Mouse (Mus musculus): ENCODE measurements at regions not wholly inside any gene's neighbourhood (a gene's known extent, or its start where the extent isn't known, plus 50 kb on each side); places are given as distances from the start of the nearest gene placed in this dataset.
A peak's percentile ranks its signal among the peaks of the same experiment; 100 is the strongest.

- DNase-seq (ENCODE audit: low read depth) = no peak
- TF ChIP-seq POLR2A (IDR thresholded peaks at IDR 0.05; ENCODE audit: borderline replicate concordance, extremely low read depth, insufficient read depth, insufficient read length, poor library complexity, severe bottlenecking) = no peak
- TF ChIP-seq CTCF (IDR thresholded peaks at IDR 0.05; ENCODE audit: borderline replicate concordance, extremely low read depth, insufficient read depth, insufficient read length) = no peak
Observed at GRCm38 (mm10) chr11:43952151-43952550, 51.1 kb upstream of the Adra1b start.

DNA sequence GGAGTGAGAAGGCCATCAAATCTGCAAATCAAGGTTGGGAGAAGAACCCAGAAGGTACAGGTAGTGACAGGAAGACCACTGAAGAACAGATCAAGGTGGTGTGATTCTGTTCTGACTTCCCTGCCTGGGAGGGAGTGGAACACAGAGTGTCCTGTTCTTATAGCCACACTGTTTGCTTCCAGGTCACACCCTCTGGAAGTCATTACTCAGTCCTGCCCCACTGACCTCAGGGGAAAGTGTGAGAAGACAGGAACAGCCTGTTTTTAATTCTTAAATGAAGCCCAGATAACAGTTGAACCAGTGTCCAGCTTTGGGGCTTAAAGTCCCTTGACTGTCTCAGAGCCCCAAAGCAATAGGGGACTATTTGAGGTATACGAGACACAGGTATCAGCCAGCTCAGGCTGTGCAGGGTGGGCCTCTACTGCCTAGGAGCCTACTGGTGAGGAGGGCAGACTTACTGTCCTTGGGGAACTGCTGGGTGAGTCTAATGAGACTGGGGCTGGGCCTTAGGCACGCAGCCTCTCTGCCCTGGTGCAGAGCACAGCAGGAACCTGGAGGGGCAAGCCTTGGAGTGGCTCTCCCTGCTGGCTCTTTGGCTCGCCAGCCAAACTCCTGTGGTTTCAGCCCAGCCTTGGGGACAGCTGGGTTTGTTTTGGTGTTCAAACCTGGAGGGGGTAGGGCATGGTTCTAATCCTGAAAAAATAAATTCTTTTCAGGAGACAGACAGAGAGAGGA, 57.4 kb upstream of the Adra1b start:
- no peak for DNase-seq (ENCODE audit: low read depth)
- TF ChIP-seq POLR2A (IDR thresholded peaks at IDR 0.05; ENCODE audit: borderline replicate concordance, extremely low read depth, insufficient read depth, insufficient read length, poor library complexity, severe bottlenecking) (no peak), CTCF (IDR thresholded peaks at IDR 0.05; ENCODE audit: borderline replicate concordance, extremely low read depth, insufficient read depth, insufficient read length) (no peak)

DNA sequence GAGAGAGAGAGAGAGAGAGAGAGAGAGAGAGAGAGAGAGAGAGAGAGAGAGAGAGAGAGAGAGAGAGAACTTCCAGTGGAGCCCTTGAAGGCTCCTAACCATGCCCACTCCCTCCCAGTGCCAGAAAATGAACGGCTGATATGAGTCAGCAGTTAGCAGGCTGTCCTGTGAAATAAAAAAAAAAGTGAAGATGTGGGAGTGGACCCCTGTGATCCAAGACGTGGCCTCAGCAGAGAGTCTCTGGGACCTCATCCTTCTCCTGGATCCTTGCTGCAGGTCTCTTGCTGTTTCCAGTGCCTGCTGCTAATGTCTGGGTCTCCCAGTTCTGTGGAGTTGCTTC, 57.9 kb upstream of the Adra1b start:
- no peak for TF ChIP-seq POLR2A (IDR thresholded peaks at IDR 0.05; ENCODE audit: borderline replicate concordance, extremely low read depth, insufficient read depth, insufficient read length, poor library complexity, severe bottlenecking)
- no peak for TF ChIP-seq CTCF (IDR thresholded peaks at IDR 0.05; ENCODE audit: borderline replicate concordance, extremely low read depth, insufficient read depth, insufficient read length)
- DNase-seq (ENCODE audit: low read depth) = no peak

- TF ChIP-seq POLR2A (IDR thresholded peaks at IDR 0.05; ENCODE audit: borderline replicate concordance, extremely low read depth, insufficient read depth, insufficient read length, poor library complexity, severe bottlenecking) = no peak
- no peak for TF ChIP-seq CTCF (IDR thresholded peaks at IDR 0.05; ENCODE audit: borderline replicate concordance, extremely low read depth, insufficient read depth, insufficient read length)
- no peak for DNase-seq (ENCODE audit: low read depth)
Observed at GRCm38 (mm10) chr11:43960348-43961105, 59.5 kb upstream of the Adra1b start.

- DNase-seq (ENCODE audit: low read depth) = no peak
- TF ChIP-seq CTCF (IDR thresholded peaks at IDR 0.05; ENCODE audit: borderline replicate concordance, extremely low read depth, insufficient read depth, insufficient read length) (no peak), POLR2A (IDR thresholded peaks at IDR 0.05; ENCODE audit: borderline replicate concordance, extremely low read depth, insufficient read depth, insufficient read length, poor library complexity, severe bottlenecking) (no peak)
Observed at GRCm38 (mm10) chr11:43961398-43962070, 60.5 kb upstream of the Adra1b start.

- DNase-seq (ENCODE audit: low read depth) = no peak
- no peak for TF ChIP-seq CTCF (IDR thresholded peaks at IDR 0.05; ENCODE audit: borderline replicate concordance, extremely low read depth, insufficient read depth, insufficient read length)
- TF ChIP-seq POLR2A (IDR thresholded peaks at IDR 0.05; ENCODE audit: borderline replicate concordance, extremely low read depth, insufficient read depth, insufficient read length, poor library complexity, severe bottlenecking) = no peak
Observed at GRCm38 (mm10) chr11:43967764-43968163, 66.8 kb upstream of the Adra1b start.

- TF ChIP-seq CTCF (IDR thresholded peaks at IDR 0.05; ENCODE audit: borderline replicate concordance, extremely low read depth, insufficient read depth, insufficient read length) (no peak), POLR2A (IDR thresholded peaks at IDR 0.05; ENCODE audit: borderline replicate concordance, extremely low read depth, insufficient read depth, insufficient read length, poor library complexity, severe bottlenecking) (no peak)
- no peak for DNase-seq (ENCODE audit: low read depth)
Observed at GRCm38 (mm10) chr11:43971886-43972285, 70.9 kb upstream of the Adra1b start.

DNA sequence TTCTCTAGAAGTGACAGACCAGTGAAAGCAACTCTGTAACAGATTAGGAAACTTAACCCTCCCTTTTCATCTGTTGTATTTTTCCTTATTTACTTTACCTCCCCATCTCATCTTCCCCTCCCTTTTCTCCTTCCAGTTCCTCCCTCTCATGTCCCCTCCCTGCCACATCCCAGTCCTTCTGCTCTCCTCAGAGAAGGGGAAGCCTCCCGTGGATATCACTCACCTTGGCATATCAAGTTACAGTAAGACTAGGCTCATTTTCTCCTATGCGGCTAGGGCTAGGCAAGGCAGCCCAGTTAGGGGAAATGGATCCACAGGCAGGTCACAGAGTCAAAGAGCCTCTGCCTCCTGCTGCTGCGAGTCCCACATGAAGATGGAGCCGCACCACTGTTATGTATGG, 75.0 kb upstream of the Adra1b start:
- DNase-seq (ENCODE audit: low read depth) = no peak
- TF ChIP-seq POLR2A (IDR thresholded peaks at IDR 0.05; ENCODE audit: borderline replicate concordance, extremely low read depth, insufficient read depth, insufficient read length, poor library complexity, severe bottlenecking) = no peak
- no peak for TF ChIP-seq CTCF (IDR thresholded peaks at IDR 0.05; ENCODE audit: borderline replicate concordance, extremely low read depth, insufficient read depth, insufficient read length)

- no peak for TF ChIP-seq CTCF (IDR thresholded peaks at IDR 0.05; ENCODE audit: borderline replicate concordance, extremely low read depth, insufficient read depth, insufficient read length)
- no peak for TF ChIP-seq POLR2A (IDR thresholded peaks at IDR 0.05; ENCODE audit: borderline replicate concordance, extremely low read depth, insufficient read depth, insufficient read length, poor library complexity, severe bottlenecking)
- DNase-seq (ENCODE audit: low read depth) = peak; percentile 62
Observed at GRCm38 (mm10) chr11:43979406-43979805, 78.4 kb upstream of the Adra1b start.

- TF ChIP-seq CTCF (IDR thresholded peaks at IDR 0.05; ENCODE audit: borderline replicate concordance, extremely low read depth, insufficient read depth, insufficient read length) = no peak
- TF ChIP-seq POLR2A (IDR thresholded peaks at IDR 0.05; ENCODE audit: borderline replicate concordance, extremely low read depth, insufficient read depth, insufficient read length, poor library complexity, severe bottlenecking) = no peak
Observed at GRCm38 (mm10) chr11:43980444-43980843, 79.4 kb upstream of the Adra1b start.

DNA sequence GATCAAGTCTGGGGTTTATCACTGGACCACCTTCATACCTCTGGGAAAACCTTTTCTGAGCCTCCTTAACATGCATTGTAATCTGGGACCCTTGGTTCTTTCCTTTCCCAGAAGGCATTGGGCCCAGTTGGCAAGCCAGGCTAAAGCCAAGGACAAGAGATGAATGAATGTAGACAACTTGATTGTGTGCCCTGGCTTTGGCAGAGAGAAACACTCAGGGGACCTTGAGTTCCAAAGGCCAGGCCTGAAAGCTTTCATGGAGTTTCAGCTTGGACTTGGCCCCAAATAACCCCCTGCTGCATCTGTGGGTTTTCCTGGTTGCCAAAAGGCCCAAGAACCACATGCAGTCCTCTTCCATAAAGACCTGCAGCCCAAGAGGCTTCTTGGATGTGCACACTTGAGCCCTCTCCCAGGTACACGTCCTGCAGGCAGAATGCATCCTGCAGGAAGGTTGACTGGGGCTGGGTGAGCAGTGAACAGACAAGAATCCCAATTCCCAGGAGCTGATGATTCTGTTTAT, 89.0 kb upstream of the Adra1b start:
- no peak for DNase-seq (ENCODE audit: low read depth)
- TF ChIP-seq CTCF (IDR thresholded peaks at IDR 0.05; ENCODE audit: borderline replicate concordance, extremely low read depth, insufficient read depth, insufficient read length) (no peak), POLR2A (IDR thresholded peaks at IDR 0.05; ENCODE audit: borderline replicate concordance, extremely low read depth, insufficient read depth, insufficient read length, poor library complexity, severe bottlenecking) (no peak)

More at GRCm38 (mm10) chr11:43980444-43980843, 79.4 kb upstream of the Adra1b start:
- DNase-seq (ENCODE audit: low read depth) = no peak
